Mouse (Mus musculus) natural killer cell, adult 2 months (primary cell): ENCODE data around the gene Shb.

Experiments
- DNase-seq, 2 experiments: peaks; one replicate each; pipeline ENCODE4 v3.0.0; 2022; ENCODE audit warnings: low spot score in 2 of 2

Gene Shb

GRCm38 (mm10) chr4:45532375-45532774 lies at the start of gene Shb:
Gene Shb (minus strand): TSS chr4:45532470.
- no peak for DNase-seq

GRCm38 (mm10) chr4:45581095-45581494 lies 48.8 kb upstream of the Shb start:
- DNase-seq: no peak

GRCm38 (mm10) chr4:45578554-45579370 lies 46.5 kb upstream of the Shb start:
- no peak for DNase-seq

DNA sequence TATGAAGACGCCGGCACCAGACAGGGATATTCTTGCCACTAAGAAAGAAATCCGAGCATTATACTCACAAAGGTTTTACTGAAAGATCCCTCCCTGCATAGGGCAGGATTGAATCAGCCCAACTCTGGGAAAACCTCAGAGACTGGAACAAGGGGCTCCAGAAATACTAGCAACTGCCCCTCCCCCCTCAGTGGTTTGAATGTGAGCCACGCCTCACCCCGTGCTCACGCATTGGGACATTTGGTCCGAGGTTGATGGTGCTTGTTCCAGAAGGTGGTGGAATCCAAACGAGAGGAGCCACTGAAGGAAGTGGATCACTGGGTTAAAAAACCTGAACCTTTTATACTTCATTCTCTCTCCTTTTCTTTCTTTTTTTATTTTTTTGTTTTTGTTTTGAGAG lies 45.4 kb upstream of the Shb start:
- DNase-seq: no peak

GRCm38 (mm10) chr4:45574614-45575169 lies 42.4 kb upstream of the Shb start:
- no peak for DNase-seq

DNA sequence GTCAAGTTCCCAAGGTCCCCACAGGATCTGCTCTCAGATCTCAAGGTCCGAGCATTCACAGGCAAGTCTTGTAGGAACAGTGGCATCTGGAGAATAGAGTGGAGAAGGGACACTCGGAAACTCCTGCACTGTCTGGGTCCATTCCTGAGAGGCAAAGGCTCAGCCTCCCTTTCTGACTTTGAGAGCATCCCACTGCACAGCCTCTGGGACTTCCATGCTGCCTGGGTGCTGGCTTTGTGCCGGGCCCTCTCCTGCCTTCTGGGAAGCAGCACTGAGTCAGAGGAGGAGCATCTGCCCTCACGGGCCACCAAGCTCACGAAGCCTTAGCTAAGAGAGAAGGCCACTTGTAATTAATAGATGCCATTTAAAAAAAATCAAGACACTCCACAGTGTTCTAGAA lies 37.3 kb upstream of the Shb start:
- DNase-seq: no peak

DNA sequence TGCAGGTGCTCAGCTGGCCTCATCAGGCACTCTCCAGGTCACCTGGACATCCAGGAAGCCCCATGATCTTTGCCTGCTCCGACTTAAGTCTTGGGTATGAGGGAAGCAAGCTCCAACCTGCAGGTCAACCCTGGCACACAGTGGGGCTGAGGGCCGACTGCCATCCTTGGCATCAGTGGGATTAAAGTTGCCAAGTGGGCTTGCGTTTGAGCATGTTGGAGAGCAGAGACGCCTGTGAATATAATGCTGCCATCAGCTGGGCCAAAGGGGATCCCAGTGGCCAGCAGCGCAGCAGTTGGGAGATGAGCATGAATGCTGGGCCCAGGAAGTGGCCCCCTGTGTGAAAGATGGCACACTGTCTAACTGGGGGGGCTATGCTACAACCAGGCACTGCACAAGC lies 25.9 kb upstream of the Shb start:
- DNase-seq: no peak

DNA sequence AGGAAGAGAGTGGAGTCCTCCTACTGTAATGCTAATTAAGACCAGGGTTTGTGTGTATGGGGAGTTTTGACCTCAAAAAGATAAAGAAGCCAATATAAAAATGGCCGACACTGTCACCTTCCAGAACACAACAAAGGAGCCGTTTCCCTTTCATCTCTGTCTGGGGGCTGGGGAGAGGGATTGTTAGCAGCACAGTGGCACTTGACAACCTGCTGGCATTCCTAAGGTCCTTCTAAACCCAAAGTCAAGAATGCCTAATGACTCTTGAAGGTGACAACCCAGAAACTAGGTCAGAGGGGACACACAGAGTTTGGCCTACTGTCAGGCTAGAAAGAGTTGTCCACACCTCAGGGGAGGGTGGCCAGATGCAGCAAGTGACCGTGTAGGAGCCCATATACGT lies 20.3 kb upstream of the Shb start:
- DNase-seq: no peak

DNA sequence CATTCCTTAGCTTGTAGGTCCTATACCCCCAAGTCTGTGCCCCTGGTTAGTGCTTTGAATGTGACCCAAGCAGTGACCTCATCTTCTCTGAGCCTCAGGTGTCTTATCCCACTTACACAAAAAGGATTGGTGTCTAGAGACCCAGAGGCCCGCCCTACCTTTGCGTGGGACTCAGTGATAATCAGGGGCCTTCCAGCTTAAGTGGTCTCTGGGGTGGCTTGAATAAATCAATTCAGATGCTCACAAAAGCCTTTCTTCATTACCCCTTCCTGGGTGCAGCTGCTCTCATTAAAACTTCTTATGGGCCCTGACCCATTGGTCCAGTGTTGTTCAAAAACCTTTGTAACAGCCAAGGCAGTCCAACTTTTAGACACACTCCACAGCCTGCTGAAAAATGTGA lies 18.7 kb upstream of the Shb start:
- DNase-seq: no peak

DNA sequence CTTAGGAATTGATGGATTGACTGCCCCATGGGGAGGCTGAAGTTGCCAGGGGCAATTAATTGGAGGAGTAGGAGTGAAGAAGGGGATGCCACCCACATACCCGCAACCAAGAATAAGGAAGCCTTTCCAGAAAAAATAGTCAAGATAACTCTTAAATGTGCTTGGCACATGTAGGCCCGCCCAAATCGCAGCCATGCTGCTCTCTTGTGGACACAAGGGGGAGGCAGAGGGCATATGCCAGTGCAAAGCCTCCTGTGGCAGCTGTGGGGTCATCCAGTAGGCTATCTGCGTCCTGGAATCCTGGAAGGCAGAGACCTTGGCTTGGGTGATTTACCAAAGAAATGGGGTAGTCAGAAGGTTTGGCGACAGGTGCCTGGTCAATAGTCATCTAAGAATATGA lies 17.2 kb upstream of the Shb start:
- no peak for DNase-seq

GRCm38 (mm10) chr4:45545851-45546250 lies 13.6 kb upstream of the Shb start:
- no peak for DNase-seq

DNA sequence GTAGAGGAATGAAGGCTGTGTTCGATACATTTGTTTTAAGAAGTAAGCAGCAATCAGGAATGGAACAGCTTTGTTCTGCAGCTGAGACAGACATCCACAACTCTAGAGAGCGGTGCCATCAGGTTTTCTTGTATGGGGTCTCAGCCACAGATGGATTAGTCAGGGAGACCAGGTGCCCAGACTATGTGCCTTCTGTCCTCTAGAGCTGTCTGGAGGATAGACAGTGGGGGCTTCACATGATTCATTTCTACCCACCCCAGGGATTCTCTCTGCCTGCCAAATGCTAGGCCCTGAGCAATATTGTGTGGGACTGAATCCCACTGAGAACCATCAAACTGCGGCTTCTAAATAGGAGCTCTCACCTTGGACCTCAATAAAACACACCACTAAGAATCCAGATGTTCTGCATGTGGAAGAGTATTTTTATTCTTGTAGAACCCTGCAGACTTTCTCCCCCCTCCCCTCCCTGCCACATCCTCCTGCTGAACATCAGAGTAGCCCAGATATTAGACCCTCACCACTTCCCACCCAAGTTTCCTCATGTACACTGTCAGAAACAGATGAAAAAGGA lies 11.3 kb upstream of the Shb start:
- no peak for DNase-seq

GRCm38 (mm10) chr4:45540151-45540933 lies 8.1 kb upstream of the Shb start:
- no peak for DNase-seq

DNA sequence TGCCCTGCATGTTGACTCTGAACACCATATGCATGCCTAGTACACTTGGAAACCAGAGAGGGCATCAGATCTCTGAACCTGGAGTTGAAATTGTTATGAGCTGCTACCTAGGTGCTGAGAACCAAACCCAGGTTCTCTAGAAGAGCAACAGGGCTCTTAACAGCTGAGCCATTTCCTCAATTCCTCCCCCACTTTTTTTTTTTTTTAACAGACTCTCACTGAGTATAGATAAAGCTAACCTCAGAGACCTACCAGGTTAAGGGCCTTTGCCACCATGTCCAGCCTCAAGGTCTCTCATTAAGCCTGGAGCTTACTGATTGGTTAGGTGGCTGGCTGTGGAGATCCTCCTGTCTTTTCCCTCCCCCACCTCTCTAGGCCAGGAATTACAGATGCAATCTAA lies 6.9 kb upstream of the Shb start:
- DNase-seq: no peak

GRCm38 (mm10) chr4:45533436-45533940 lies 1.2 kb upstream of the Shb start:
- DNase-seq: no peak

DNA sequence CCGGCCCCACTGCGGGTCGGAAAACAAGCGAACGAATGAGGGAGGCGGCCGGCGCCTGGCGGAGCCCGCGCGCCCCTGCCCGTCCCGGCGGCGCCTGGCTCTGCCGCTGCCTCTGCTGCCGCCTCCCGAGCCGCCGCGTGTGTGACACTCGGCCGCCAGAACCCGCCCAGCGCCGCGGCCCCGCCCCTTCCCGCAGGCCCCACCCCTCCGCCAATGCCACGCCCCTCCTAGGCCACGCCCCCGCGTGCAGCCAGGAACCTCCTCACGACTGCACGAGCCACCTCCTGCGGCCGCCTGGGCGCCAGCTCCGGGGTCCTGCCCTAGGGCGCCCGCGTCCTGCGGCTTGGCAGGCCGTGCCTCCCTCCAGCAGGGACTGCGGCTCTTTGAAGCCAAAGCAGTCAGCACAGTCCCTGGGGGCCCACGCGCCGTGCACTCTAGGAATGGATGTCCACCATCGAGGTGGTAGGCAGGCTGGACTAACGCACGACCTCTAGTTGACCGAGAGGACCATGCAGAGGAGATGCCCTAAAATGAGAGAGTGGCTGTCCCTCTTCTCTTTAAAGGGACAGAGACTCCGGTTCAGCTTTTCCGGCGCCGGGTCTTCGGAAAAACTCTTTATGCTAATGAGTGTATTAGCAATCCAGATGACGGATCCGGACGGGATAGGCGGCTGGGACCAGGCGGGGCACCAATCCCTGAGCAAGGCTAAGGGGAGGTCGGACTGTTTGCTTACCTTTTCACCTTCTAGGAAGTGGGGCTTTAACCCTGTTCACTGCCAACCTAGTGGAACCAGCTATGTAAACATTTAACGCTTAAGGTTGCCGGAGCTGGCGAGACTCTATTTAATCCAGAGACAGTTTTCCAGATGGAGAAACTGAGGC lies 1.4 kb downstream of the Shb start:
- DNase-seq: peak; percentile 85

DNA sequence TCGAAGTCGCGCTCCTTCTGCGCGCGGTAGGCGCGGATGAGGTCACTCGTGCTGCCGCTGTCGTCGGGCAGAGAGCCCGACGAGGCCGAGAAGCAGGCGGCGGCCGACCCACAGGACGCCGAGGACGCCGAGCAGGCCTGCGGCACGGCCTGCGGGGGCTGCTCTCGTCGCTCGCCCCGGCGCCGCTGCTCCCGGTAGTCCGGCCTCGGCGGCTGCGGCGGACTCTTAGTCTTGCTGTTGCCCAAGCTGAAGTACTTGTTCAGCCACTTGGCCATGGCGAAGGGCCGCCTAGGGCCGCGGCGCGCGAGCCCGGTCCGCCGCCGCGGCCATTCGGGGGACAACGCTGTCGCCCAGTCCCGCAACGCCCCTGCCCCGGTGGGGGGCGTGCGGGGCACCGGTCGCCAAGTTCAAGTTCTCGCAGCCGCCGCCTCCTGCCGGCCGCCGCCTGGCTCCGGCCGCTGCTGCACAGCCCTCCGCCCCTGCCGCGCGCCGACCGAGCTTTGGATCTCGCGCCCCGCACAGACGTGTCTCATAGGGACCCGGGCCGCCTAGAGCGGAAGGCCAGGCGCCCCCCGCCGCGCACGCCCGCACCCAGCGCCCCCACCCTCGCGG lies 2.2 kb downstream of the Shb start:
- DNase-seq: peak in 1 of 2 experiments; percentile 15

DNA sequence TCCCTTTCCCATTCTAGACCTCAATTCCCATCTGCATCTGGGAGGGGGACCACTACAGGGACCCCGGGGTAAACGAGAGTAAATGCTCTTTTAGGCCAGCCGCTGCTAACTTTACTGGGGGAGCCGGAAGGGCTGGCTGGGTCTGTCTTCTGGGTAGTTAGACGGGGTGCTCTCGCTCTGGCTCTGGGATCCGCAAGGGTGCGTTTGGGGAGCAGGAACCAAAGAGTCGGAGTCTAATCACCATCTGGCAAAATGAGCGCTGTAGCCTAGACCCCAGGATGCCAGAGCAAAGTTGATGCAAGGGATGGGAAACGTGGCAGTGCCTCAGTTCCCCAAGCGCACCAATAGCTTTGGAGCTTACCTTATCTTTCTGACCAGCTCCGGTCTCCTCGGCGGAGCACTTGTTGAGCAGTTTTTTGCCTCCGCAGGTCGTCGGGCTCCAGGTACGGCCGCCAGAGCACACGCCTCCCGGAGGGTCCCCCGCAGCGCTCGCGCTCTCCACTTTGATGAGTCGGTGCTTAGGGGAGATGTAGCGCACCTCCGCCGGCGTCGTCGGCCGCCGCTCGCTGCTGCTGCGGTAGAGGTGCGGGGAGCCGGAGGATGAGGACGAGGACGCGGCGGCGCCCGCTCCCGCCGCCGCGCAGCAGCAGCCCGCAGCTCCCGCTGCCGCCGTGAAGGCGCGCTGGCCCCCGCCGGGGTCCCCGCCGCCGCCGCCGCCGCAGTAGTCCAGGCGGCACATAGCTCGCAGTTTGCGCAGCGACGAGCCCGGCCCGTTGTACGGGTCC lies 2.9 kb downstream of the Shb start:
- no peak for DNase-seq

DNA sequence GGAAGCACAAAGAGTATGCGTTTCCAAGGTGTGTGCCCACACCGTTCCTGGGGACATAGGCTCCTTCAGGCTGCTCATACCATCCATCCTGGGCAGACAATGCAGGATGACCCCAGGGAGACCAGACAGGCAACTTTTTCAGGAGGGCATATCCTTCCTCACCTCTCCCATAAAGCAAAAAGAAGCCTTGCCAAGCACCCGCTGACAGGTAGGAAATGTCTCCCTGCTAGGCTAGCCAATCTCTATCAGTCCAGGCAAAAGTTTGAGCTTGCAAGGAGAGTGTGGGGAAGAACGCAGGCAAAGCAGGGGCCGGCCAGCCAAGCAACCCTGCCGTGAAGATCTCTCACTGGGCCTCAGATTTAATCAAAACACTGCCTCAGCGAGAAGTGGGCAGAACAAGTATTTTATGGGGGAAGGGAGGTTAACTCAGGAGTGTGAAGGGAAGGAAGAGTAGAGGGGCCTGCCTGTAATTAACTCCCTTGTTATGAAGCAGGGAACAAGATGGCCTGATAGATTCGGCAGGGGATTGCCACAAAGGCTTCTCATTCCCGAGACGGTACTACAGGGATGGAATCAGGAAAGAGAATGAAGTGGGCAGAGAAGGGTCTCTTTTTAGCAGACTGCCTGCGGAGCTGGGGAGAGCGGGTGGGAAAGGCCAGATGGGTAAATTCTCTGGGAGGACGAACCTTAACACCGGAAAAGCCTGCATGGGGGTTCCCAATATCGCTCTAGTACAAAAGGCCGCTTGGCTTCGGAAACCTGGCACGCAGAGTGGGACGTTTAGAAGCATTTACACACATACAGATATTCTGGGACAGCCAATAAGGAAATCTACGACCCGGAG lies 3.7 kb downstream of the Shb start:
- DNase-seq: no peak
